ENCODE assay signal across 8 mouse cellular contexts in genomic region chr9:88548614-88548945, GRCm38 (mm10). TPM values are rescaled to one million over a fixed set of nuclear protein-coding genes. Genes with fewer than 3 reads are reported as not detected.
DNase-seq lines count a peak whose midpoint lies in the region; ATAC-seq lines count a peak whose summit lies in the region.

No protein-coding gene starts in this region.

- no peaks in the 10 kb centered on the region for H3K9me3 ChIP-seq in lung, embryonic 15.5 days
- H3K9me3 ChIP-seq in embryonic facial prominence, embryonic 14.5 days (ENCODE audit: control insufficient read depth, low read length), result no peaks in the 10 kb centered on the region
- H3K9me3 ChIP-seq in intestine, embryonic 16.5 days (ENCODE audit: control insufficient read depth, low read length), result no peaks in the 10 kb centered on the region
- H3K9me3 ChIP-seq in neural tube, embryonic 14.5 days (ENCODE audit: control insufficient read depth, low read length), result no peaks in the 10 kb centered on the region

- no peak for DNase-seq in lung, postnatal 10 days
- no peak for DNase-seq in embryonic facial prominence, embryonic 14.5 days (ENCODE audit: low spot score)
- no peak for DNase-seq in spleen, postnatal 10 days (ENCODE audit: low spot score in 2 of 2)
- DNase-seq in cerebellum, adult 9-10 months, result no peak

- H3K27ac ChIP-seq in lung, embryonic 15.5 days, result peak overlapping the region; percentile 78; the same call in 1 of the 2 replicates
- peak overlapping the region; percentile 86 for H3K27ac ChIP-seq in embryonic facial prominence, embryonic 14.5 days (replicated peaks; ENCODE audit: low read depth, low read length)
- H3K27ac ChIP-seq in intestine, embryonic 16.5 days (ENCODE audit: low read length), result peak overlapping the region; percentile 57
- H3K27ac ChIP-seq in neural tube, embryonic 14.5 days (ENCODE audit: low read depth, low read length), result peak overlapping the region; percentile 80

- peak overlapping the region; percentile 92 for H3K4me3 ChIP-seq in lung, embryonic 15.5 days
- H3K4me3 ChIP-seq in embryonic facial prominence, embryonic 14.5 days (ENCODE audit: low read depth, low read length), result peak overlapping the region; percentile 76
- H3K4me3 ChIP-seq in intestine, embryonic 16.5 days (ENCODE audit: low read length), result peak overlapping the region; percentile 73
- H3K4me3 ChIP-seq in neural tube, embryonic 14.5 days (ENCODE audit: low read depth, low read length), result peak overlapping the region; percentile 56

- peak overlapping the region; percentile 73 for H3K9ac ChIP-seq in lung, embryonic 15.5 days
- peak overlapping the region; percentile 75 for H3K9ac ChIP-seq in embryonic facial prominence, embryonic 14.5 days (ENCODE audit: low read depth, low read length)
- peak overlapping the region; percentile 71 for H3K9ac ChIP-seq in intestine, embryonic 16.5 days (ENCODE audit: low read depth, low read length)
- peak overlapping the region; percentile 52 for H3K9ac ChIP-seq in neural tube, embryonic 14.5 days (replicated peaks; ENCODE audit: low read depth, low read length)

- no peak for ATAC-seq in lung, embryonic 15.5 days (ENCODE audit: borderline replicate concordance, extremely low read depth, low FRiP score, low TSS enrichment)
- ATAC-seq in embryonic facial prominence, embryonic 14.5 days (ENCODE audit: low read depth), result no peak
- peak; percentile 7; the same call in 1 of the 2 replicates for ATAC-seq in intestine, embryonic 16.5 days
- peak; percentile 11 for ATAC-seq in neural tube, embryonic 14.5 days (ENCODE audit: low read depth)
- no peak for ATAC-seq in granulocyte monocyte progenitor cell, adult 5-6 weeks (replicated peaks; ENCODE audit: poor library complexity, severe bottlenecking)

- no peaks in the 10 kb centered on the region for H3K27me3 ChIP-seq in lung, embryonic 15.5 days
- no peaks in the 10 kb centered on the region for H3K27me3 ChIP-seq in embryonic facial prominence, embryonic 14.5 days (replicated peaks; ENCODE audit: control insufficient read depth, insufficient read depth, low read length)
- H3K27me3 ChIP-seq in intestine, embryonic 16.5 days (replicated peaks; ENCODE audit: control insufficient read depth, insufficient read depth, low read length), result no peaks in the 10 kb centered on the region
- H3K27me3 ChIP-seq in neural tube, embryonic 14.5 days (ENCODE audit: control insufficient read depth, insufficient read depth, low read length), result no peaks in the 10 kb centered on the region

- 1% methylated on average over 8 of the region's 8 CpGs for WGBS in lung, embryonic 15.5 days
- 4% methylated on average over 8 of the region's 8 CpGs for WGBS in embryonic facial prominence, embryonic 14.5 days
- WGBS in intestine, embryonic 16.5 days, result 2% methylated on average over 8 of the region's 8 CpGs
- 8% methylated on average over 8 of the region's 8 CpGs for WGBS in neural tube, embryonic 14.5 days

- peaks cover 14% of the 10 kb centered on the region for H3K4me1 ChIP-seq in lung, embryonic 15.5 days
- H3K4me1 ChIP-seq in embryonic facial prominence, embryonic 14.5 days (ENCODE audit: control insufficient read depth, insufficient read depth, low read length), result peaks cover 15% of the 10 kb centered on the region
- H3K4me1 ChIP-seq in intestine, embryonic 16.5 days (ENCODE audit: control insufficient read depth, insufficient read depth, low read length), result peaks cover 15% of the 10 kb centered on the region
- peaks cover 26% of the 10 kb centered on the region for H3K4me1 ChIP-seq in neural tube, embryonic 14.5 days (ENCODE audit: control insufficient read depth, insufficient read depth, low read length)

- H3K4me2 ChIP-seq in lung, embryonic 15.5 days, result peak overlapping the region; percentile 62
- H3K4me2 ChIP-seq in embryonic facial prominence, embryonic 14.5 days (ENCODE audit: low read depth, low read length), result peak overlapping the region; percentile 63
- H3K4me2 ChIP-seq in intestine, embryonic 16.5 days (ENCODE audit: low read depth, low read length), result peak overlapping the region; percentile 61
- peak overlapping the region; percentile 59 for H3K4me2 ChIP-seq in neural tube, embryonic 14.5 days (ENCODE audit: low read depth, low read length)

- H3K36me3 ChIP-seq in lung, embryonic 15.5 days, result peaks cover 3% of the 10 kb centered on the region; the same call in 1 of the 2 replicates
- peaks cover 12% of the 10 kb centered on the region; the same call in 1 of the 2 replicates for H3K36me3 ChIP-seq in embryonic facial prominence, embryonic 14.5 days (ENCODE audit: control insufficient read depth, insufficient read depth, low read length)
- no peaks in the 10 kb centered on the region for H3K36me3 ChIP-seq in intestine, embryonic 16.5 days (ENCODE audit: control insufficient read depth, insufficient read depth, low read length)
- no peaks in the 10 kb centered on the region for H3K36me3 ChIP-seq in neural tube, embryonic 14.5 days (ENCODE audit: control insufficient read depth, insufficient read depth, low read length)

RNA-seq across cellular contexts. Expression of gene Zfp949, which starts 0.8 kb away (rescaled TPM):
- 11.1 and 12.0 TPM in 2 replicates for polyA plus RNA-seq in lung, embryonic 15.5 days (2015; fragmentation: Nextera tagmentation; extraction: Ambion mirVana)
- 9.0 and 10.5 TPM in 2 replicates for polyA plus RNA-seq in embryonic facial prominence, embryonic 14.5 days (2014; fragmentation: Nextera tagmentation; extraction: Ambion mirVana)
- polyA plus RNA-seq in intestine, embryonic 16.5 days (2015; fragmentation: Nextera tagmentation; extraction: Ambion mirVana), result 7.4 and 7.5 TPM in 2 replicates
- 20.8 and 21.2 TPM in 2 replicates for polyA plus RNA-seq in neural tube, embryonic 14.5 days (2014; fragmentation: Nextera tagmentation; extraction: Ambion mirVana)
- total RNA-seq in granulocyte monocyte progenitor cell, adult 5-6 weeks (2014; fragmentation: Nextera tagmentation), result 8.9 and 12.4 TPM in 2 replicates
- 7.3 and 10.6 TPM in 2 replicates for total RNA-seq in granulocyte monocyte progenitor cell, adult 5-6 weeks (2017)

RNA-seq across cellular contexts. Expression of gene Trim43a, which starts 32.1 kb away (rescaled TPM):
- 0.12 and 0.35 TPM in 2 replicates for polyA plus RNA-seq in lung, embryonic 15.5 days (2015; fragmentation: Nextera tagmentation; extraction: Ambion mirVana)
- polyA plus RNA-seq in embryonic facial prominence, embryonic 14.5 days (2014; fragmentation: Nextera tagmentation; extraction: Ambion mirVana), result not detected in 2 replicates
- 0.13 TPM in 1 of 2 replicates, not detected in the other for polyA plus RNA-seq in intestine, embryonic 16.5 days (2015; fragmentation: Nextera tagmentation; extraction: Ambion mirVana)
- polyA plus RNA-seq in neural tube, embryonic 14.5 days (2014; fragmentation: Nextera tagmentation; extraction: Ambion mirVana), result 0.21 and 0.29 TPM in 2 replicates
- total RNA-seq in granulocyte monocyte progenitor cell, adult 5-6 weeks (2014; fragmentation: Nextera tagmentation), result not detected in 2 replicates
- total RNA-seq in granulocyte monocyte progenitor cell, adult 5-6 weeks (2017), result not detected in 2 replicates

Comparison
In these comparisons a context has a peak if more than half of its experiments do, and no peak if none do; other contexts are left out.
1. ATAC-seq: peak in intestine, embryonic 16.5 days (single experiment) and neural tube, embryonic 14.5 days (single experiment); none in lung, embryonic 15.5 days (single experiment), embryonic facial prominence, embryonic 14.5 days (single experiment) and granulocyte monocyte progenitor cell, adult 5-6 weeks (single experiment).
2. Peak in every context shown above with its lines, with median percentiles within 50 percentile points of each other: H3K27ac ChIP-seq, H3K4me2 ChIP-seq, H3K4me3 ChIP-seq and H3K9ac ChIP-seq.